Mouse (Mus musculus): Measurements from ENCODE around the gene Vat1. TPM values are rescaled to one million over a fixed set of nuclear protein-coding genes. Genes with fewer than 3 reads are reported as not detected.

Vat1 gene
- polyA plus RNA-seq, 1 experiment from 2014 or later: 62.9 TPM

Small RNA genes within 50 kb of the gene (microRNA-seq; reads per million reads assigned to microRNA genes)
- gene Mir6929: not detected

Other genes starting within 250 kb of the Vat1 start
- gene Ezh1, start 239.8 kb downstream of the Vat1 start, polyA plus RNA-seq (2016; fragmentation: Nextera tagmentation; extraction: Ambion mirVana): 11.1 and 12.5 TPM in 2 replicates
- gene Ramp2, start 220.2 kb downstream of the Vat1 start, polyA plus RNA-seq (2016; fragmentation: Nextera tagmentation; extraction: Ambion mirVana): 43.7 and 49.6 TPM in 2 replicates
- gene Vps25, start 212.5 kb downstream of the Vat1 start, polyA plus RNA-seq (2016; fragmentation: Nextera tagmentation; extraction: Ambion mirVana): 90.4 and 93.1 TPM in 2 replicates
- 5.7 and 7.5 TPM in 2 replicates for gene Wnk4, start 205.7 kb downstream of the Vat1 start, polyA plus RNA-seq (2016; fragmentation: Nextera tagmentation; extraction: Ambion mirVana)
- 1.6 TPM in 2 replicates for gene Cntd1, start 187.2 kb downstream of the Vat1 start, polyA plus RNA-seq (2016; fragmentation: Nextera tagmentation; extraction: Ambion mirVana)
- 178 and 183 TPM in 2 replicates for gene Coa3, start 187.1 kb downstream of the Vat1 start, polyA plus RNA-seq (2016; fragmentation: Nextera tagmentation; extraction: Ambion mirVana)
- 164 and 169 TPM in 2 replicates for gene Becn1, start 163.9 kb downstream of the Vat1 start, polyA plus RNA-seq (2016; fragmentation: Nextera tagmentation; extraction: Ambion mirVana)
- 182 and 189 TPM in 2 replicates for gene Psme3, start 150.0 kb downstream of the Vat1 start, polyA plus RNA-seq (2016; fragmentation: Nextera tagmentation; extraction: Ambion mirVana)
- gene Aoc2, start 141.2 kb downstream of the Vat1 start, polyA plus RNA-seq (2016; fragmentation: Nextera tagmentation; extraction: Ambion mirVana): 2.9 and 3.1 TPM in 2 replicates
- gene Aoc3, start 135.6 kb downstream of the Vat1 start, polyA plus RNA-seq (2016; fragmentation: Nextera tagmentation; extraction: Ambion mirVana): not detected in 2 replicates
- gene G6pc, start 98.7 kb downstream of the Vat1 start, polyA plus RNA-seq (2016; fragmentation: Nextera tagmentation; extraction: Ambion mirVana): not detected in 2 replicates
- gene Aarsd1, start 48.6 kb downstream of the Vat1 start, polyA plus RNA-seq (2016; fragmentation: Nextera tagmentation; extraction: Ambion mirVana): 94.3 and 98.7 TPM in 2 replicates
- gene Gm27029, start 41.4 kb downstream of the Vat1 start, polyA plus RNA-seq (2016; fragmentation: Nextera tagmentation; extraction: Ambion mirVana): 5.8 and 6.5 TPM in 2 replicates
- 27.3 and 27.8 TPM in 2 replicates for gene Rundc1, start 41.1 kb downstream of the Vat1 start, polyA plus RNA-seq (2016; fragmentation: Nextera tagmentation; extraction: Ambion mirVana)
- gene Ptges3l, start 40.9 kb downstream of the Vat1 start, polyA plus RNA-seq (2016; fragmentation: Nextera tagmentation; extraction: Ambion mirVana): 2.1 and 2.5 TPM in 2 replicates
- gene Rpl27, start 23.9 kb downstream of the Vat1 start, polyA plus RNA-seq (2016; fragmentation: Nextera tagmentation; extraction: Ambion mirVana): 354 and 378 TPM in 2 replicates
- gene Ifi35, start 17.8 kb downstream of the Vat1 start, polyA plus RNA-seq (2016; fragmentation: Nextera tagmentation; extraction: Ambion mirVana): 2.2 TPM in 2 replicates
- gene Rnd2, start 1.2 kb downstream of the Vat1 start, polyA plus RNA-seq (2016; fragmentation: Nextera tagmentation; extraction: Ambion mirVana): 101 and 105 TPM in 2 replicates
- 24.3 TPM in 2 replicates for gene Brca1, start 85.7 kb upstream of the Vat1 start, polyA plus RNA-seq (2016; fragmentation: Nextera tagmentation; extraction: Ambion mirVana)
- 118 and 134 TPM in 2 replicates for gene Nbr1, start 85.9 kb upstream of the Vat1 start, polyA plus RNA-seq (2016; fragmentation: Nextera tagmentation; extraction: Ambion mirVana)
- 1.8 and 3.0 TPM in 2 replicates for gene Tmem106a, start 116.0 kb upstream of the Vat1 start, polyA plus RNA-seq (2016; fragmentation: Nextera tagmentation; extraction: Ambion mirVana)
- not detected in 2 replicates for gene Gm11634, start 133.0 kb upstream of the Vat1 start, polyA plus RNA-seq (2016; fragmentation: Nextera tagmentation; extraction: Ambion mirVana)
- gene Rdm1, start 161.0 kb upstream of the Vat1 start, polyA plus RNA-seq (2016; fragmentation: Nextera tagmentation; extraction: Ambion mirVana): 50.9 and 58.5 TPM in 2 replicates
- gene Arl4d, start 199.3 kb upstream of the Vat1 start, polyA plus RNA-seq (2016; fragmentation: Nextera tagmentation; extraction: Ambion mirVana): 16.2 and 24.1 TPM in 2 replicates